Mouse (Mus musculus) hindbrain, embryonic 10.5 days (tissue): ENCODE measurements around the gene Gtf3c1. TPM values are rescaled to one million over a fixed set of nuclear protein-coding genes. Genes with fewer than 3 reads are reported as not detected.

ENCODE experiments used
- DNase-seq: peaks from one replicate; pipeline ENCODE4 v3.0.0-alpha.2; 2017; ENCODE audit warnings: low spot score
- H3K27ac ChIP-seq: fragments of 300-500 bp; sonication (generic); 2 replicates; pipeline ENCODE4 v1.5.1; 2016; ENCODE audit warnings: mild to moderate bottlenecking, moderate library complexity
- H3K27me3 ChIP-seq: fragments of 300-500 bp; sonication (generic); 2 replicates; pipeline ENCODE4 v1.6.1; 2016; ENCODE audit warnings: mild to moderate bottlenecking; ENCODE audit not compliant: poor library complexity, insufficient read depth, severe bottlenecking
- H3K36me3 ChIP-seq: fragments of 300-500 bp; sonication (generic); 2 replicates; pipeline ENCODE4 v1.6.1; 2016; ENCODE audit warnings: mild to moderate bottlenecking, moderate library complexity
- H3K4me1 ChIP-seq: fragments of 300-500 bp; sonication (generic); replicated peaks from 2 replicates; pipeline ENCODE4 v1.6.1; 2016; ENCODE audit warnings: mild to moderate bottlenecking
- H3K4me3 ChIP-seq: fragments of 300-500 bp; sonication (generic); 2 replicates; pipeline ENCODE4 v1.5.1; 2016; ENCODE audit warnings: mild to moderate bottlenecking, moderate library complexity
- H3K9me3 ChIP-seq: fragments of 300-500 bp; sonication (generic); 2 replicates; pipeline ENCODE4 v1.6.1; 2016; ENCODE audit warnings: mild to moderate bottlenecking, moderate library complexity
- WGBS: fragments of 180-500 bp; shearing (Covaris S2); methylation state at CpG from one replicate; pipeline ENCODE4 v1.1.7; 2016; 5-methylcytosine and 5-hydroxymethylcytosine counted together
- polyA plus RNA-seq: library from polyadenylated mRNA; unstranded; fragments of >200 nt; fragmentation: Nextera tagmentation; extraction: Ambion mirVana; gene quantifications from 2 replicates; pipeline ENCODE4 v1.2.1, GENCODE M21; 2016

The Gtf3c1 gene
- polyA plus RNA-seq, 1 experiment from 2014 or later: 44.0 TPM

GRCm38 (mm10) chr7:125679936-125680335 is 27.6 kb downstream of the Gtf3c1 start:
- no peaks in the 10 kb centered on the region for H3K27me3 ChIP-seq
- WGBS: 87% methylated on average over 9 of the region's 9 CpGs
- H3K27ac ChIP-seq: no peak overlapping the region
- H3K9me3 ChIP-seq: no peaks in the 10 kb centered on the region
- H3K4me1 ChIP-seq: no peaks in the 10 kb centered on the region
- peaks cover 99% of the 10 kb centered on the region for H3K36me3 ChIP-seq
- no peak overlapping the region for H3K4me3 ChIP-seq
- DNase-seq: no peak

DNA sequence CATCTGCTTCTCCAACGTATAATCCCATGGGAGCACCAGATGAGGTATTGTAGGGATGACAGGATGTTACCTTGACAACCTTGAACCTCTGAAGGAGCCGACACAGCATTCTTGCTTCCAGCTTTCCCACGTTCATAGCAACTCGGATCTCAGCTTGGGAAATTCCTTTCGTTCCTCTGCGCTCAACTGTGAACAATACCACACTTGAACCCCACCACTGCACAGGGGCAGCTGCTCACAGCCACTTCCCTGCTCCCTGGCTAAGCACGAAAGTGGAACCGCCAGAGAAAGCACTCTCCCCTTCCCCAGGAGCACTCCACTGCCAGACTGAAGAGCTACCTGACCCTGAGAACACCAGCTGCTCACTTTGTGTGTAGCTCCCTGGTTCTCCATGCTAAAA is 28.8 kb downstream of the Gtf3c1 start:
- Histone ChIP-seq H3K27ac (no peak overlapping the region), H3K27me3 (no peaks in the 10 kb centered on the region), H3K4me1 (no peaks in the 10 kb centered on the region), H3K4me3 (no peak overlapping the region), H3K9me3 (no peaks in the 10 kb centered on the region), H3K36me3 (peaks cover 99% of the 10 kb centered on the region)
- no peak for DNase-seq
- WGBS: 84% methylated on average over 8 of the region's 8 CpGs

DNA sequence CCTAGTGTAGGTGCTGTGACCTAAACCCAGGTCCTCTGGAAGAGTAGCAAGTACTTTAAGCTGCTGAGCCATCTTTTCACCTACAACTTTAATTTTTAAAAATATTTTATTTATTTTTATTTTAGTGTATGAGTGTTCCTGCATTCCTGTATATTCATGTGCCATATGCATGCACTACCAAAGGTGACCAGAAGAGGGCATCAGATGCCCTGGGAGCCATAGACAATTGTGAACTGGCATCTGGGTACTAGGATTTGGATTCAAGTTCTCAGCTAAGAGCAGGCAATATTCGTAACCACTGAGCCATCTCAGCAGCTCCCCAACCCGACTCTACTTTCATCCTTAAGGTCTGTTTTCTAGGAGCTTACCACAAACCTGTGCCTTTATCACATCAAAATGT is 32.7 kb downstream of the Gtf3c1 start:
- H3K4me3 ChIP-seq: no peak overlapping the region
- no peaks in the 10 kb centered on the region for H3K4me1 ChIP-seq
- 85% methylated on average over 2 of the region's 2 CpGs for WGBS
- H3K36me3 ChIP-seq: peaks cover 100% of the 10 kb centered on the region
- peak; percentile 37 for DNase-seq
- H3K27me3 ChIP-seq: no peaks in the 10 kb centered on the region
- no peak overlapping the region for H3K27ac ChIP-seq
- no peaks in the 10 kb centered on the region for H3K9me3 ChIP-seq

DNA sequence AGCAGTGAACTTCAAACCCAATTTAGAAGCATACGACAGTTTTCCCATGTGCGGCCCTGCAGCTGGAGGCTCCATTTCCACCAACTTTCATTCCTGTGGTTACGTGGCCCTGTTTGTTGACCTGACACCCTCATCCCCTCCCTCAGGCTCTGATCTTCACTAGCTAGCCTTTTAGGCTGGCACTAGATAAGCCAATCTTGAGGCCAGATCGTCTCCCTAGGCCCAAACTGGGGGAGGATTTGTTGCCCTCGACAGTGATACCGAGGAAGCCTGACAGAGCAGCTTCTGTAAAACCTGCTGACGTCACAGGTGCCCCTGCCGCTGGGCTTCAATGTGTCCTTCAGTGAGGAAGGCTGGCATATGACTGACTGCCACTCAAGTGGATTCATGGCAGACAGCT is 36.2 kb downstream of the Gtf3c1 start:
- H3K4me1 ChIP-seq: no peaks in the 10 kb centered on the region
- DNase-seq: no peak
- H3K27ac ChIP-seq: no peak overlapping the region
- H3K36me3 ChIP-seq: peaks cover 100% of the 10 kb centered on the region
- H3K9me3 ChIP-seq: no peaks in the 10 kb centered on the region
- 93% methylated on average over 8 of the region's 8 CpGs for WGBS
- H3K4me3 ChIP-seq: no peak overlapping the region
- no peaks in the 10 kb centered on the region for H3K27me3 ChIP-seq

- no peaks in the 10 kb centered on the region for H3K9me3 ChIP-seq
- WGBS: 91% methylated on average over 6 of the region's 6 CpGs
- H3K27me3 ChIP-seq: no peaks in the 10 kb centered on the region
- DNase-seq: no peak
- H3K4me1 ChIP-seq: no peaks in the 10 kb centered on the region
- no peak overlapping the region for H3K4me3 ChIP-seq
- no peak overlapping the region for H3K27ac ChIP-seq
- H3K36me3 ChIP-seq: peaks cover 100% of the 10 kb centered on the region
These were observed 36.7 kb downstream of the Gtf3c1 start for GRCm38 (mm10) chr7:125670865-125671264.

DNA sequence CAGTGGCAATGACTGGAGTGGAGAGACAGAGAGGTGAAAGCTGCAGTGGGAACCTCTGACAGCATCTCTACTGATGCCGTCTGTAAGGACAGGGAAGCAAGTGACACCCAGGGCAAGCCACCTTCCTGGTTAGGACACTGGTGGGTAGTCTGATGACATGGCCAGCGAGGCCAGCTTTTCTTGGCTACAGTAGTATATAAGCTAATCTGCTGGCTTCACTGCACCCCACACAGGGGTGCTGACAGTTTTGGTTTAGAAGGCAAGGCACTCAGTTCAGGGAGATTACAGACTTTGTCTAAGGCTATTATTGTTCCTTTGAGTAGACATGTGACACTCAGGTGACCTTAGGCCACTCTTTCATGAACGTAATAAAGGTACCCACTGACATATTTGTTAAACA is 43.9 kb downstream of the Gtf3c1 start:
- Histone ChIP-seq H3K9me3 (no peaks in the 10 kb centered on the region), H3K36me3 (peaks cover 100% of the 10 kb centered on the region), H3K4me1 (no peaks in the 10 kb centered on the region), H3K27me3 (no peaks in the 10 kb centered on the region), H3K4me3 (no peak overlapping the region), H3K27ac (no peak overlapping the region)
- WGBS: 88% methylated on average over 3 of the region's 3 CpGs
- no peak for DNase-seq

- H3K36me3 ChIP-seq: peaks cover 100% of the 10 kb centered on the region
- no peak overlapping the region for H3K27ac ChIP-seq
- no peaks in the 10 kb centered on the region for H3K9me3 ChIP-seq
These were observed 50.1 kb downstream of the Gtf3c1 start for GRCm38 (mm10) chr7:125657511-125657910.

GRCm38 (mm10) chr7:125649013-125649412 is 58.6 kb downstream of the Gtf3c1 start:
- 85% methylated on average over 1 of the region's 1 CpGs for WGBS
- H3K27ac ChIP-seq: no peak overlapping the region
- no peaks in the 10 kb centered on the region for H3K27me3 ChIP-seq
- H3K9me3 ChIP-seq: no peaks in the 10 kb centered on the region
- no peak for DNase-seq
- no peaks in the 10 kb centered on the region for H3K4me1 ChIP-seq
- no peak overlapping the region for H3K4me3 ChIP-seq
- peaks cover 100% of the 10 kb centered on the region for H3K36me3 ChIP-seq

More at GRCm38 (mm10) chr7:125657511-125657910, 50.1 kb downstream of the Gtf3c1 start:
- Histone ChIP-seq H3K4me3 (no peak overlapping the region), H3K4me1 (no peaks in the 10 kb centered on the region), H3K27me3 (no peaks in the 10 kb centered on the region)
- DNase-seq: no peak
- 96% methylated on average over 6 of the region's 6 CpGs for WGBS

GRCm38 (mm10) chr7:125645413-125645812 is 62.2 kb downstream of the Gtf3c1 start:
- no peak for DNase-seq
- no peaks in the 10 kb centered on the region for H3K4me1 ChIP-seq
- H3K27me3 ChIP-seq: no peaks in the 10 kb centered on the region
- peaks cover 100% of the 10 kb centered on the region for H3K36me3 ChIP-seq
- H3K9me3 ChIP-seq: no peaks in the 10 kb centered on the region
- 93% methylated on average over 7 of the region's 7 CpGs for WGBS
- H3K27ac ChIP-seq: no peak overlapping the region
- no peak overlapping the region for H3K4me3 ChIP-seq

- no peak for DNase-seq
- Histone ChIP-seq H3K36me3 (peaks cover 97% of the 10 kb centered on the region), H3K9me3 (no peaks in the 10 kb centered on the region), H3K4me3 (no peak overlapping the region), H3K27ac (no peak overlapping the region), H3K4me1 (peaks cover 6% of the 10 kb centered on the region; the same call in 1 of the 2 replicates), H3K27me3 (no peaks in the 10 kb centered on the region)
- 94% methylated on average over 6 of the region's 6 CpGs for WGBS
These were observed 63.7 kb downstream of the Gtf3c1 start for GRCm38 (mm10) chr7:125643880-125644279.

- DNase-seq: peak; percentile 69
These were observed 68.7 kb downstream of the Gtf3c1 start for GRCm38 (mm10) chr7:125638870-125639386.

GRCm38 (mm10) chr7:125638376-125638775 is 69.2 kb downstream of the Gtf3c1 start:
- peaks cover 41% of the 10 kb centered on the region for H3K36me3 ChIP-seq
- no peaks in the 10 kb centered on the region for H3K9me3 ChIP-seq
- DNase-seq: no peak
- peaks cover 14% of the 10 kb centered on the region; the same call in 1 of the 2 replicates for H3K4me1 ChIP-seq
- H3K27ac ChIP-seq: peak overlapping the region; percentile 40; the same call in 1 of the 2 replicates
- WGBS: 79% methylated on average over 6 of the region's 6 CpGs
- H3K4me3 ChIP-seq: no peak overlapping the region
- no peaks in the 10 kb centered on the region for H3K27me3 ChIP-seq

More at GRCm38 (mm10) chr7:125638870-125639386, 68.7 kb downstream of the Gtf3c1 start:
- WGBS: 48% methylated on average over 9 of the region's 9 CpGs
- Histone ChIP-seq H3K36me3 (peaks cover 47% of the 10 kb centered on the region), H3K4me1 (peaks cover 14% of the 10 kb centered on the region; the same call in 1 of the 2 replicates), H3K9me3 (no peaks in the 10 kb centered on the region), H3K27ac (peak overlapping the region; percentile 71), H3K27me3 (no peaks in the 10 kb centered on the region), H3K4me3 (no peak overlapping the region)

- Histone ChIP-seq H3K27ac (peak overlapping the region; percentile 35; the same call in 1 of the 2 replicates), H3K4me3 (no peak overlapping the region), H3K36me3 (peaks cover 33% of the 10 kb centered on the region), H3K27me3 (no peaks in the 10 kb centered on the region), H3K4me1 (peaks cover 16% of the 10 kb centered on the region), H3K9me3 (no peaks in the 10 kb centered on the region)
- WGBS: 84% methylated on average over 8 of the region's 8 CpGs
- no peak for DNase-seq
These were observed 70.1 kb downstream of the Gtf3c1 start for GRCm38 (mm10) chr7:125637220-125638140.
